Mouse (Mus musculus) neural tube, embryonic 15.5 days (tissue): ENCODE results near the gene Sema4f. TPM values are rescaled to one million over a fixed set of nuclear protein-coding genes. Genes with fewer than 3 reads are reported as not detected.

ENCODE experiments used
- ATAC-seq: fragments of 200-750 bp; cut with Nextera tagmentation; 2 replicates; pipeline ENCODE4 v1.8.0; 2017; ENCODE audit warnings: mild to moderate bottlenecking, moderate TSS enrichment, moderate library complexity; ENCODE audit not compliant: low FRiP score
- H3K27ac ChIP-seq: fragments of 300-500 bp; sonication (generic); replicated peaks from 2 replicates; pipeline ENCODE4 v1.5.1; 2015; ENCODE audit warnings: mild to moderate bottlenecking, inconsistent platforms
- H3K27me3 ChIP-seq: fragments of 300-500 bp; sonication (generic); replicated peaks from 2 replicates; pipeline ENCODE4 v1.6.1; 2015; ENCODE audit warnings: inconsistent platforms
- H3K36me3 ChIP-seq: fragments of 300-500 bp; sonication (generic); 2 replicates; pipeline ENCODE4 v1.6.1; 2015; ENCODE audit warnings: inconsistent platforms
- H3K4me1 ChIP-seq: fragments of 300-500 bp; sonication (generic); 2 replicates; pipeline ENCODE4 v1.6.1; 2015; ENCODE audit warnings: inconsistent platforms
- H3K4me2 ChIP-seq: fragments of 300-500 bp; sonication (generic); 2 replicates; pipeline ENCODE4 v1.6.1; 2015; ENCODE audit warnings: inconsistent platforms, mild to moderate bottlenecking, moderate library complexity
- H3K4me3 ChIP-seq: fragments of 300-500 bp; sonication (generic); replicated peaks from 2 replicates; pipeline ENCODE4 v1.5.1; 2015; ENCODE audit warnings: mild to moderate bottlenecking, inconsistent platforms
- H3K9ac ChIP-seq: fragments of 300-500 bp; sonication (generic); replicated peaks from 2 replicates; pipeline ENCODE4 v1.6.1; 2015; ENCODE audit warnings: mild to moderate bottlenecking, inconsistent platforms
- H3K9me3 ChIP-seq: fragments of 300-500 bp; sonication (generic); replicated peaks from 2 replicates; pipeline ENCODE4 v1.6.1; 2016; ENCODE audit warnings: inconsistent platforms
- WGBS: fragments of 180-500 bp; shearing (Covaris S2); methylation state at CpG from one replicate; pipeline ENCODE4 v1.1.7; 2015; ENCODE audit warnings: mixed read lengths; 5-methylcytosine and 5-hydroxymethylcytosine counted together
- polyA plus RNA-seq: library from polyadenylated mRNA; unstranded; fragments of >200 nt; fragmentation: Nextera tagmentation; extraction: Ambion mirVana; gene quantifications from 2 replicates; pipeline ENCODE4 v1.2.1, GENCODE M21; 2015

Sema4f gene
- polyA plus RNA-seq, 1 experiment from 2014 or later = 26.1 TPM

GRCm38 (mm10) chr6:82926528-82926927 lies 13.0 kb downstream of the Sema4f start:
- no peak for ATAC-seq
- H3K9me3 ChIP-seq = no peaks in the 10 kb centered on the region
- peaks cover 42% of the 10 kb centered on the region for H3K36me3 ChIP-seq
- no peak overlapping the region for H3K27ac ChIP-seq
- no peaks in the 10 kb centered on the region for H3K4me1 ChIP-seq
- no peak overlapping the region for H3K4me2 ChIP-seq
- H3K9ac ChIP-seq = no peak overlapping the region
- 86% methylated on average over 7 of the region's 7 CpGs for WGBS
- no peak overlapping the region for H3K4me3 ChIP-seq
- no peaks in the 10 kb centered on the region for H3K27me3 ChIP-seq

- no peak overlapping the region for H3K4me3 ChIP-seq
- 83% methylated on average over 10 of the region's 10 CpGs for WGBS
- no peak for ATAC-seq
- H3K36me3 ChIP-seq = peaks cover 37% of the 10 kb centered on the region
- no peak overlapping the region for H3K9ac ChIP-seq
- no peaks in the 10 kb centered on the region for H3K27me3 ChIP-seq
- no peaks in the 10 kb centered on the region for H3K4me1 ChIP-seq
- H3K9me3 ChIP-seq = no peaks in the 10 kb centered on the region
- no peak overlapping the region for H3K4me2 ChIP-seq
- no peak overlapping the region for H3K27ac ChIP-seq
Observed at GRCm38 (mm10) chr6:82926106-82926505, 13.5 kb downstream of the Sema4f start.

GRCm38 (mm10) chr6:82925005-82925404 lies 14.6 kb downstream of the Sema4f start:
- no peak overlapping the region for H3K4me3 ChIP-seq
- H3K27ac ChIP-seq = no peak overlapping the region
- no peak overlapping the region for H3K4me2 ChIP-seq
- H3K36me3 ChIP-seq = peaks cover 28% of the 10 kb centered on the region
- H3K4me1 ChIP-seq = no peaks in the 10 kb centered on the region
- no peak overlapping the region for H3K9ac ChIP-seq
- no peaks in the 10 kb centered on the region for H3K9me3 ChIP-seq
- WGBS = 61% methylated on average over 3 of the region's 3 CpGs
- no peaks in the 10 kb centered on the region for H3K27me3 ChIP-seq
- no peak for ATAC-seq

- H3K4me1 ChIP-seq = no peaks in the 10 kb centered on the region
- H3K27me3 ChIP-seq = no peaks in the 10 kb centered on the region; the same call in 1 of the 2 replicates
- H3K36me3 ChIP-seq = peaks cover 40% of the 10 kb centered on the region
- no peak overlapping the region for H3K9ac ChIP-seq
- no peak overlapping the region for H3K4me2 ChIP-seq
- no peaks in the 10 kb centered on the region for H3K9me3 ChIP-seq
- 84% methylated on average over 9 of the region's 9 CpGs for WGBS
- H3K4me3 ChIP-seq = no peak overlapping the region
- no peak overlapping the region for H3K27ac ChIP-seq
- ATAC-seq = no peak
Observed at GRCm38 (mm10) chr6:82921426-82922224, 17.9 kb downstream of the Sema4f start.

- WGBS = 71% methylated on average over 8 of the region's 8 CpGs
- H3K9ac ChIP-seq = no peak overlapping the region
- H3K27me3 ChIP-seq = no peaks in the 10 kb centered on the region; the same call in 1 of the 2 replicates
- peaks cover 32% of the 10 kb centered on the region for H3K36me3 ChIP-seq
- no peaks in the 10 kb centered on the region for H3K4me1 ChIP-seq
- H3K4me3 ChIP-seq = no peak overlapping the region
- no peaks in the 10 kb centered on the region for H3K9me3 ChIP-seq
- ATAC-seq = no peak
- H3K27ac ChIP-seq = no peak overlapping the region
- no peak overlapping the region for H3K4me2 ChIP-seq
Observed at GRCm38 (mm10) chr6:82919520-82919919, 20.0 kb downstream of the Sema4f start.

GRCm38 (mm10) chr6:82918371-82918770 lies 21.2 kb downstream of the Sema4f start:
- Histone ChIP-seq H3K27me3 (no peaks in the 10 kb centered on the region; the same call in 1 of the 2 replicates), H3K27ac (no peak overlapping the region), H3K9me3 (no peaks in the 10 kb centered on the region), H3K4me1 (no peaks in the 10 kb centered on the region), H3K4me2 (no peak overlapping the region), H3K36me3 (peaks cover 29% of the 10 kb centered on the region), H3K4me3 (no peak overlapping the region), H3K9ac (no peak overlapping the region)
- 89% methylated on average over 14 of the region's 14 CpGs for WGBS
- 0 out of 2 replicates have a peak, but pooled peaks have one; percentile 20 for ATAC-seq

- no peak overlapping the region for H3K9ac ChIP-seq
- 23% methylated on average over 8 of the region's 8 CpGs for WGBS
- ATAC-seq = peak; percentile 29; the same call in 1 of the 2 replicates
- no peak overlapping the region for H3K4me2 ChIP-seq
- H3K4me3 ChIP-seq = no peak overlapping the region
- no peaks in the 10 kb centered on the region for H3K4me1 ChIP-seq
- H3K36me3 ChIP-seq = peaks cover 33% of the 10 kb centered on the region
- H3K9me3 ChIP-seq = no peaks in the 10 kb centered on the region
- no peak overlapping the region for H3K27ac ChIP-seq
- H3K27me3 ChIP-seq = no peaks in the 10 kb centered on the region; the same call in 1 of the 2 replicates
Observed at GRCm38 (mm10) chr6:82917778-82918129, 21.8 kb downstream of the Sema4f start.

- 66% methylated on average over 26 of the region's 26 CpGs for WGBS
- Histone ChIP-seq H3K4me1 (no peaks in the 10 kb centered on the region), H3K9ac (no peak overlapping the region), H3K27ac (0 out of 2 replicates have a peak overlapping the region, but pooled peaks have one; percentile 0), H3K4me2 (no peak overlapping the region), H3K9me3 (no peaks in the 10 kb centered on the region), H3K36me3 (peaks cover 33% of the 10 kb centered on the region), H3K4me3 (no peak overlapping the region), H3K27me3 (no peaks in the 10 kb centered on the region; the same call in 1 of the 2 replicates)
- ATAC-seq = peak; percentile 26; the same call in 1 of the 2 replicates
Observed at GRCm38 (mm10) chr6:82917076-82917777, 22.3 kb downstream of the Sema4f start.

- no peak for ATAC-seq
- Histone ChIP-seq H3K4me2 (no peak overlapping the region), H3K27me3 (no peaks in the 10 kb centered on the region; the same call in 1 of the 2 replicates), H3K36me3 (peaks cover 37% of the 10 kb centered on the region), H3K27ac (no peak overlapping the region), H3K9ac (no peak overlapping the region), H3K4me1 (no peaks in the 10 kb centered on the region), H3K4me3 (no peak overlapping the region), H3K9me3 (no peaks in the 10 kb centered on the region)
- 88% methylated on average over 4 of the region's 4 CpGs for WGBS
Observed at GRCm38 (mm10) chr6:82916459-82916858, 23.1 kb downstream of the Sema4f start.

- no peak overlapping the region for H3K9ac ChIP-seq
- H3K27ac ChIP-seq = no peak overlapping the region
- no peaks in the 10 kb centered on the region; the same call in 1 of the 2 replicates for H3K27me3 ChIP-seq
- no peaks in the 10 kb centered on the region for H3K4me1 ChIP-seq
- ATAC-seq = no peak
- H3K36me3 ChIP-seq = peaks cover 37% of the 10 kb centered on the region
- H3K4me2 ChIP-seq = no peak overlapping the region
- no peak overlapping the region for H3K4me3 ChIP-seq
- WGBS = 26% methylated on average over 3 of the region's 3 CpGs
- H3K9me3 ChIP-seq = no peaks in the 10 kb centered on the region
Observed at GRCm38 (mm10) chr6:82915889-82916288, 23.7 kb downstream of the Sema4f start.

GRCm38 (mm10) chr6:82913336-82914247 lies 26.0 kb downstream of the Sema4f start:
- WGBS = 86% methylated on average over 28 of the region's 28 CpGs
- Histone ChIP-seq H3K4me1 (no peaks in the 10 kb centered on the region), H3K9ac (no peak overlapping the region), H3K36me3 (peaks cover 26% of the 10 kb centered on the region), H3K27me3 (no peaks in the 10 kb centered on the region; the same call in 1 of the 2 replicates), H3K9me3 (no peaks in the 10 kb centered on the region), H3K4me2 (no peak overlapping the region), H3K4me3 (no peak overlapping the region), H3K27ac (no peak overlapping the region)
- ATAC-seq = no peak
